Mouse (Mus musculus): Measurements from ENCODE around the gene Pttg1ip.

Gene Pttg1ip

DNA sequence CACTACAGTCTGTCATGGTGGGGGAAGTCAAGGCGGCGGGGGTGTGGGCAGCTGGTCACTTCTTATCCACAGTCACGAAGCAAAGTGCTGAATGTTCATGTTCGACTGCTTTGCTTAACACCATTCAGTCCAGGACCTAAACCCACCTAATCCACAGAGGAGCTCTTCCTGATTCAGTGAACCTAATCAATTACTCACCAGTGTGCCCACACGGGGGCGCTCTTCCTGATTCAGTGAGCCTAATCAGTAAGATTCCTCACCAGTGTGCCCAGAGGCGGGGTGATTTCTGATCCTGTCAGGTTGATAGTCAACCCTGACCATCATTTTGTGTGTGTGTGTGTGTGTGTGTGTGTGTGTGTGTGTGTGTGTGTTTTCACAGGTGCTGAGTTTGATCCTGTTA, 38.3 kb upstream of the Pttg1ip start:
- Histone ChIP-seq H3K27me3 (ENCODE audit: insufficient read depth, low read length) (peaks cover 5% of the 10 kb centered on the region; the same call in 1 of the 2 replicates), H3K36me3 (ENCODE audit: insufficient read depth, low read length) (no peaks in the 10 kb centered on the region), H3K4me3 (replicated peaks; ENCODE audit: low read length) (no peak overlapping the region), H3K9me3 (ENCODE audit: low read length) (no peaks in the 10 kb centered on the region), H3K4me1 (replicated peaks; ENCODE audit: low read depth, low read length) (peaks cover 5% of the 10 kb centered on the region; the same call in 1 of the 2 replicates)
- TF ChIP-seq CTCF (conservative IDR thresholded peaks at IDR 0.05; ENCODE audit: low read length): peak; percentile 63
- no peak for TF ChIP-seq NANOG (IDR thresholded peaks at IDR 0.05; ENCODE audit: borderline replicate concordance, low read length)

- peaks cover 5% of the 10 kb centered on the region; the same call in 1 of the 2 replicates for H3K27me3 ChIP-seq (ENCODE audit: insufficient read depth, low read length)
- H3K36me3 ChIP-seq (ENCODE audit: insufficient read depth, low read length): no peaks in the 10 kb centered on the region
- peaks cover 5% of the 10 kb centered on the region; the same call in 1 of the 2 replicates for H3K4me1 ChIP-seq (replicated peaks; ENCODE audit: low read depth, low read length)
- no peaks in the 10 kb centered on the region for H3K9me3 ChIP-seq (ENCODE audit: low read length)
- no peak overlapping the region for H3K4me3 ChIP-seq (replicated peaks; ENCODE audit: low read length)
- no peak for TF ChIP-seq NANOG (IDR thresholded peaks at IDR 0.05; ENCODE audit: borderline replicate concordance, low read length)
- TF ChIP-seq CTCF (conservative IDR thresholded peaks at IDR 0.05; ENCODE audit: low read length): no peak
- TF ChIP-seq POU5F1 (IDR thresholded peaks at IDR 0.05; ENCODE audit: borderline replicate concordance, low read length): no peak
These were observed 36.6 kb upstream of the Pttg1ip start for GRCm38 (mm10) chr10:77544916-77545315.

DNA sequence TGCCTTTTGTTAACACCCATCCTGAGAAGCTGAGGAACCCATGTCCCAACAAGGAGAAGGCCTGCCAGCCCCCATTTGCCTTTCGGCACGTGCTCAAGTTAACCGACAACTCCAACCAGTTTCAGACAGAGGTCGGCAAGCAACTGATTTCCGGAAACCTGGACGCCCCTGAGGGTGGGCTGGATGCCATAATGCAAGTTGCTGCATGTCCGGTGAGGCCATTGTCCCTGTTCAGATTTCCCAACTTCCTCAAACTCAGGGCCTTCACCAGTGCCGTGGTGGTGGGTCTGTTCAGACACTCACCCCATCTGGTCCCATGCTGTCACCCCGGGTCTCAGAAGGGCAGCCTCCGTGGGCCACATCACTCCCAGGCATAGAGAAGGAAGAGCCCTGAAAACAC, 32.9 kb upstream of the Pttg1ip start:
- no peak for TF ChIP-seq CTCF (conservative IDR thresholded peaks at IDR 0.05; ENCODE audit: low read length)
- no peak for TF ChIP-seq NANOG (IDR thresholded peaks at IDR 0.05; ENCODE audit: borderline replicate concordance, low read length)
- no peak for TF ChIP-seq POU5F1 (IDR thresholded peaks at IDR 0.05; ENCODE audit: borderline replicate concordance, low read length)
- H3K4me3 ChIP-seq (replicated peaks; ENCODE audit: low read length): no peak overlapping the region
- H3K9me3 ChIP-seq (ENCODE audit: low read length): no peaks in the 10 kb centered on the region
- peaks cover 5% of the 10 kb centered on the region; the same call in 1 of the 2 replicates for H3K27me3 ChIP-seq (ENCODE audit: insufficient read depth, low read length)
- no peaks in the 10 kb centered on the region for H3K36me3 ChIP-seq (ENCODE audit: insufficient read depth, low read length)
- peaks cover 5% of the 10 kb centered on the region; the same call in 1 of the 2 replicates for H3K4me1 ChIP-seq (replicated peaks; ENCODE audit: low read depth, low read length)

DNA sequence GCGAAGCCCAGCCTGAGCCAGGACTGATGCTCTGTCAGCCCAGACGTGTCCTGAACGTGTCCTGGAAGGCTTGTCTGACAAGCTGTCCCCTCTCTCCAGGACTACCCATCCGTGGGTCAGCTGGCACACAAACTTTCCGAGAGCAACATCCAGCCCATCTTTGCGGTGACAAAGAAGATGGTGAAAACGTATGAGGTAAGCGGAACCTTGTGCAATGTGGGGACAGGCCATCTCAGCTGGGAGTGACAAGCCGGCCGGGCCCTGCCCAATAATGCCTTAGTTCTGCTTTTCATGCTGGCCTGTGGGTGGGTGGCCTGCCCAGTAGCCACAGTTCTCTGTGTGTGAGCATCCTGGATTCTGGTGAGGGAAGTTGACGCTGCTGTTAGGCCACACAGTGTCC, 30.6 kb upstream of the Pttg1ip start:
- Histone ChIP-seq H3K36me3 (ENCODE audit: insufficient read depth, low read length) (no peaks in the 10 kb centered on the region), H3K9me3 (ENCODE audit: low read length) (no peaks in the 10 kb centered on the region), H3K4me3 (replicated peaks; ENCODE audit: low read length) (no peak overlapping the region), H3K27me3 (ENCODE audit: insufficient read depth, low read length) (peaks cover 9% of the 10 kb centered on the region), H3K4me1 (replicated peaks; ENCODE audit: low read depth, low read length) (peaks cover 5% of the 10 kb centered on the region; the same call in 1 of the 2 replicates)
- TF ChIP-seq CTCF (conservative IDR thresholded peaks at IDR 0.05; ENCODE audit: low read length): no peak
- no peak for TF ChIP-seq POU5F1 (IDR thresholded peaks at IDR 0.05; ENCODE audit: borderline replicate concordance, low read length)
- TF ChIP-seq NANOG (IDR thresholded peaks at IDR 0.05; ENCODE audit: borderline replicate concordance, low read length): no peak

DNA sequence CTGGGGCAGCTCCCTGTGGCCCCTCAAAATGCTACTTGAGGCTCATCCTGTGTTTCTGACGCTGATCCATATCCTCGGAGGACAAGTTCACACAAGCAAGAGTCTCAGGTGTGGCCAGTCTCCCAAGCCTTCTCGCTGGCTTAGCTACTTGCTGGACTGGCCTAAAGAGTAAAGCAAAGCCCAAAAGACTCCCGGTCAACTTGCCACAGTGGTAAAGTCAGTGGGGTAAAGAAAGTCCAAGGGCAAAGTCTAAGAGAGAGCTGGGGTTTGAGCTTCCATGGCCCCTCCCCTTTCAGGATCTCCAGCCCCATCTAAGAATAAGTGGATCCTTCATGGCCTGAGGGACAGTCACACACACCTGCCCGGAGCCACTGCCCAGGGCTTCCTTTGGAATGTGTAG, 29.4 kb upstream of the Pttg1ip start:
- TF ChIP-seq NANOG (IDR thresholded peaks at IDR 0.05; ENCODE audit: borderline replicate concordance, low read length) (no peak), POU5F1 (IDR thresholded peaks at IDR 0.05; ENCODE audit: borderline replicate concordance, low read length) (no peak), CTCF (conservative IDR thresholded peaks at IDR 0.05; ENCODE audit: low read length) (no peak)

DNA sequence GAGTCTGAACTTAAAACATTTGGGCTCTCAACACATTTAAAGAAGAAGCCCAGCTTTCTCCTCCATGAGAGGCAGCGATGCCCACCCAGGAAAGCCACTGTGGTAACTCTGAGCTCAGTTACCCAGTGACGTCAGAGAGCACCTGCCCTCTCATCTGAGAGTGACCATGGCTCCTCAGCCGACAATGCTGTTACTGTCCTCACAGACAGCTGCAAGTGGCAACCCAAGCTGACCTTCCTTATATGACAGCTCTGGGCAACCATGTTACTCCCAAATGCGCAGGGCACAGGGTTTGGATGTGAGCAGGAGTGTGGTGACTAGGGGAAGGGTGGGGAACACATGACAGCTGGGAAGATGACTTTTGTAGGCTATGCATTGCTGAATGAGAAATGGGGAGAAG, 28.2 kb upstream of the Pttg1ip start:
- TF ChIP-seq POU5F1 (IDR thresholded peaks at IDR 0.05; ENCODE audit: borderline replicate concordance, low read length) (no peak), NANOG (IDR thresholded peaks at IDR 0.05; ENCODE audit: borderline replicate concordance, low read length) (no peak), CTCF (conservative IDR thresholded peaks at IDR 0.05; ENCODE audit: low read length) (no peak)

More for the DNA sequence above, 29.4 kb upstream of the Pttg1ip start:
- Histone ChIP-seq H3K9me3 (ENCODE audit: low read length) (no peaks in the 10 kb centered on the region), H3K27me3 (ENCODE audit: insufficient read depth, low read length) (peaks cover 5% of the 10 kb centered on the region; the same call in 1 of the 2 replicates), H3K4me1 (replicated peaks; ENCODE audit: low read depth, low read length) (peaks cover 5% of the 10 kb centered on the region; the same call in 1 of the 2 replicates), H3K4me3 (replicated peaks; ENCODE audit: low read length) (no peak overlapping the region), H3K36me3 (ENCODE audit: insufficient read depth, low read length) (no peaks in the 10 kb centered on the region)

GRCm38 (mm10) chr10:77554918-77555317, 26.6 kb upstream of the Pttg1ip start:
- H3K27me3 ChIP-seq (ENCODE audit: insufficient read depth, low read length): peaks cover 5% of the 10 kb centered on the region; the same call in 1 of the 2 replicates
- TF ChIP-seq POU5F1 (IDR thresholded peaks at IDR 0.05; ENCODE audit: borderline replicate concordance, low read length): no peak
- TF ChIP-seq NANOG (IDR thresholded peaks at IDR 0.05; ENCODE audit: borderline replicate concordance, low read length): no peak
- TF ChIP-seq CTCF (conservative IDR thresholded peaks at IDR 0.05; ENCODE audit: low read length): no peak
- H3K36me3 ChIP-seq (ENCODE audit: insufficient read depth, low read length): no peaks in the 10 kb centered on the region
- H3K4me1 ChIP-seq (replicated peaks; ENCODE audit: low read depth, low read length): 0 out of 2 replicates have a peak, but pooled peaks cover 4% of the 10 kb centered on the region
- no peaks in the 10 kb centered on the region for H3K9me3 ChIP-seq (ENCODE audit: low read length)
- H3K4me3 ChIP-seq (replicated peaks; ENCODE audit: low read length): no peak overlapping the region

More for the DNA sequence above, 28.2 kb upstream of the Pttg1ip start:
- H3K36me3 ChIP-seq (ENCODE audit: insufficient read depth, low read length): no peaks in the 10 kb centered on the region
- no peaks in the 10 kb centered on the region for H3K9me3 ChIP-seq (ENCODE audit: low read length)
- H3K4me1 ChIP-seq (replicated peaks; ENCODE audit: low read depth, low read length): 0 out of 2 replicates have a peak, but pooled peaks cover 4% of the 10 kb centered on the region
- peaks cover 5% of the 10 kb centered on the region; the same call in 1 of the 2 replicates for H3K27me3 ChIP-seq (ENCODE audit: insufficient read depth, low read length)
- no peak overlapping the region for H3K4me3 ChIP-seq (replicated peaks; ENCODE audit: low read length)

- H3K36me3 ChIP-seq (ENCODE audit: insufficient read depth, low read length): no peaks in the 10 kb centered on the region
- H3K27me3 ChIP-seq (ENCODE audit: insufficient read depth, low read length): peaks cover 5% of the 10 kb centered on the region; the same call in 1 of the 2 replicates
- TF ChIP-seq POU5F1 (IDR thresholded peaks at IDR 0.05; ENCODE audit: borderline replicate concordance, low read length) (no peak), NANOG (IDR thresholded peaks at IDR 0.05; ENCODE audit: borderline replicate concordance, low read length) (no peak), CTCF (conservative IDR thresholded peaks at IDR 0.05; ENCODE audit: low read length) (no peak)
- no peak overlapping the region for H3K4me3 ChIP-seq (replicated peaks; ENCODE audit: low read length)
- H3K9me3 ChIP-seq (ENCODE audit: low read length): no peaks in the 10 kb centered on the region
- 0 out of 2 replicates have a peak, but pooled peaks cover 4% of the 10 kb centered on the region for H3K4me1 ChIP-seq (replicated peaks; ENCODE audit: low read depth, low read length)
These were observed 24.9 kb upstream of the Pttg1ip start for GRCm38 (mm10) chr10:77556631-77557030.

DNA sequence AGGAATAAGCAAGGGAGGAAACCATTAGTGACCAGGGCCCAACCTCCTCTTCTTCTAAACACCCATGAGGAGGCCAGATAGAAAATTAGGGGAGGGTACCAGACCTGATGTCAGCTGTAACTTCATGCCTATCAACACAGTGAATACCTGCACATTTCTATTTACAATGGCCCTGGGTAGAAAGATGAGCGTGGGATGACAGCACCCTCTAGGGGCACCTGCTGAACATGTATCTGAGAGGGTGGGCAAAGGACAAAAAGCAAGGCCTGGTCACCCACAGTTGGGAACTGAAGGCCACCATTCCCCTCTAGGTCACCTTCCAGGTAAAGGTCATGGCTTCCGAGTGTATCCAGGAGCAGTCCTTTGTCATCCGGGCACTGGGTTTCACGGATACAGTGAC, 23.9 kb upstream of the Pttg1ip start:
- TF ChIP-seq NANOG (IDR thresholded peaks at IDR 0.05; ENCODE audit: borderline replicate concordance, low read length): no peak
- peak; percentile 9; the same call in 1 of the 2 replicates for TF ChIP-seq CTCF (conservative IDR thresholded peaks at IDR 0.05; ENCODE audit: low read length)
- TF ChIP-seq POU5F1 (IDR thresholded peaks at IDR 0.05; ENCODE audit: borderline replicate concordance, low read length): no peak
- Histone ChIP-seq H3K4me3 (replicated peaks; ENCODE audit: low read length) (no peak overlapping the region), H3K4me1 (replicated peaks; ENCODE audit: low read depth, low read length) (0 out of 2 replicates have a peak, but pooled peaks cover 4% of the 10 kb centered on the region), H3K36me3 (ENCODE audit: insufficient read depth, low read length) (no peaks in the 10 kb centered on the region), H3K27me3 (ENCODE audit: insufficient read depth, low read length) (peaks cover 5% of the 10 kb centered on the region; the same call in 1 of the 2 replicates), H3K9me3 (ENCODE audit: low read length) (no peaks in the 10 kb centered on the region)

Data from E14TG2a.4 (cell line).